Comparison of ENCODE assay signal across 22 mouse cellular contexts in the genomic region with DNA sequence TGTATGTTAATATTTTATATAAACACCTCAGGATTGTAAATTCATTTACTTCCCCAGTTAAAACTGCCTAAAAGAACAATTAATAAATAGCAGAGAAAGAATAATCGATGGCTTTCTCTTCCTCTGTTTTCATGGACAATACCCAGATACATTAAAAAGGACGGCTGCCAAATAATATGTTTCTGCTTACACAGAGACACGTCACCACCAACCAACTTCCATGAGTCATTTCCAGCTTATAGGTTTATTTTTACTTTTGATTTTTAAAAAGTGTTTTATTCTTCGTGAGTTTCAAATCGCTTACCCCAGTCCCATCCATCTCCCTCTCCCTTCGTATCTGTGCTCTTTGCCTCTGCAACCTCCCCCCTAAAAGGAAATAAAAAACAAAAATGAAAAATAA. TPM values are rescaled to one million over a fixed set of nuclear protein-coding genes. Genes with fewer than 3 reads are reported as not detected.
A peak's percentile ranks its signal among the peaks of the same experiment; 100 is the strongest.
DNase-seq lines count a peak whose midpoint lies in the region; ATAC-seq and TF ChIP-seq lines count a peak whose summit lies in the region.
"Had no signal": no experiment of that assay in that cellular context is flagged by ENCODE, and none has a peak within 500 bp of the region (broad histone marks: within the 10 kb centered on the region; RNA-seq: fewer than 3 reads in every experiment).

No protein-coding gene starts in this region.

- H3K9me3 ChIP-seq in hindbrain, embryonic 16.5 days (ENCODE audit: control insufficient read depth, low read length) = no peaks in the 10 kb centered on the region
- H3K9me3 ChIP-seq in embryonic facial prominence, embryonic 10.5 days = no peaks in the 10 kb centered on the region

- no peak overlapping the region for H3K9ac ChIP-seq in hindbrain, embryonic 16.5 days (ENCODE audit: low read depth, low read length)

- no peak overlapping the region for H3K4me2 ChIP-seq in hindbrain, embryonic 16.5 days (ENCODE audit: low read length)

- H3K4me1 ChIP-seq in hindbrain, embryonic 16.5 days (ENCODE audit: control insufficient read depth, insufficient read depth, low read depth, low read length) = no peaks in the 10 kb centered on the region
- H3K4me1 ChIP-seq in thymus, adult 2 months (replicated peaks; ENCODE audit: control insufficient read depth, insufficient read depth, low read length) = no peaks in the 10 kb centered on the region
- H3K4me1 ChIP-seq in embryonic facial prominence, embryonic 10.5 days = no peaks in the 10 kb centered on the region

- DNase-seq in heart, adult 11 months = peak; percentile 40
- no peak for DNase-seq in heart, adult 18-20 months
- DNase-seq in 3T3-L1 (ENCODE audit: low read depth, low spot score) (peak; percentile 48), 416B (ENCODE audit: low read depth) (peak; percentile 71), NIH3T3 (ENCODE audit: low read depth) (peak; percentile 57)
- no peak for DNase-seq in thymus, adult 2 months
- DNase-seq in embryonic facial prominence, embryonic 10.5 days (ENCODE audit: low spot score) = no peak
- DNase-seq: adrenal gland, adult 2 months; adrenal gland, adult 8-10 months; adrenal gland, postnatal 10 days; adrenal gland, postnatal 25 days; cerebellum, adult 11 months; cerebellum, adult 11-12 months; cerebellum, adult 18-20 months; cerebellum, adult 2 months; cerebellum, adult 8-10 months had no signal

- ATAC-seq in hindbrain, embryonic 16.5 days = no peak
- ATAC-seq: activated CD4-positive, CD25-positive, alpha-beta regulatory T cell, adult 4 months; CD4-positive, CD25-positive, alpha-beta regulatory T cell, adult 4 months; Patski had no signal

- no peak overlapping the region for H3K4me3 ChIP-seq in hindbrain, embryonic 16.5 days (ENCODE audit: low read length)
- no peak overlapping the region for H3K4me3 ChIP-seq in thymus, adult 2 months (ENCODE audit: control insufficient read depth, insufficient read depth, low read length)
- no peak overlapping the region for H3K4me3 ChIP-seq in embryonic facial prominence, embryonic 10.5 days

- no peaks in the 10 kb centered on the region for H3K36me3 ChIP-seq in hindbrain, embryonic 16.5 days (ENCODE audit: control insufficient read depth, insufficient read depth, low read length)
- H3K36me3 ChIP-seq in thymus, adult 2 months (ENCODE audit: control insufficient read depth, insufficient read depth, low read length) = no peaks in the 10 kb centered on the region
- H3K36me3 ChIP-seq in embryonic facial prominence, embryonic 10.5 days (replicated peaks) = no peaks in the 10 kb centered on the region
- H3K36me3 ChIP-seq: G1E had no signal

- TF ChIP-seq POLR2A in thymus, adult 2 months (IDR thresholded peaks at IDR 0.05; ENCODE audit: control insufficient read depth, extremely low read depth, insufficient read depth, low read length, poor library complexity) = no peak

- no peaks in the 10 kb centered on the region for H3K27me3 ChIP-seq in hindbrain, embryonic 16.5 days (replicated peaks; ENCODE audit: control insufficient read depth, insufficient read depth, low read length)
- no peaks in the 10 kb centered on the region for H3K27me3 ChIP-seq in thymus, adult 2 months (ENCODE audit: control insufficient read depth, insufficient read depth, low read length)
- no peaks in the 10 kb centered on the region for H3K27me3 ChIP-seq in embryonic facial prominence, embryonic 10.5 days (replicated peaks; ENCODE audit: low read depth, poor library complexity, severe bottlenecking)
- H3K27me3 ChIP-seq: CH12.LX, Patski had no signal

- no peak overlapping the region for H3K27ac ChIP-seq in hindbrain, embryonic 16.5 days (ENCODE audit: low read depth, low read length)
- H3K27ac ChIP-seq in thymus, adult 2 months (ENCODE audit: control insufficient read depth, insufficient read depth, low read length) = no peak overlapping the region
- H3K27ac ChIP-seq in embryonic facial prominence, embryonic 10.5 days (replicated peaks) = no peak overlapping the region

- TF ChIP-seq CTCF in thymus, adult 2 months (IDR thresholded peaks at IDR 0.05; ENCODE audit: borderline replicate concordance, control insufficient read depth, extremely low read depth, insufficient read depth, low read length, poor library complexity) = no peak

- WGBS in hindbrain, embryonic 16.5 days = 89% methylated on average over 6 of the region's 6 CpGs
- WGBS in thymus, adult 2 months = 94% methylated on average over 6 of the region's 6 CpGs
- 86% methylated on average over 6 of the region's 6 CpGs for WGBS in embryonic facial prominence, embryonic 10.5 days

RNA-seq across cellular contexts. Expression of gene Nfil3, which starts 38.1 kb away (rescaled TPM):
- total RNA-seq in heart, adult 18-20 months (2021) = 10 to 100 TPM; 33.9 to 36.7 TPM
- polyA plus RNA-seq in hindbrain, embryonic 16.5 days (2015; fragmentation: Nextera tagmentation; extraction: Ambion mirVana) = 44.8 and 46.0 TPM in 2 replicates
- 2.5 and 2.9 TPM in 2 replicates for polyA plus RNA-seq in thymus, adult 2 months (2012; rRNA removed)
- polyA plus RNA-seq in embryonic facial prominence, embryonic 10.5 days (2016; fragmentation: Nextera tagmentation; extraction: Ambion mirVana) = 22.8 and 24.5 TPM in 2 replicates

Comparison
In these comparisons a context has a peak if more than half of its experiments do, and no peak if none do; other contexts are left out.
1. DNase-seq: peak in heart, adult 11 months (single experiment), 3T3-L1 (single experiment), 416B (single experiment) and NIH3T3 (single experiment); none in heart, adult 18-20 months (0 of 2), thymus, adult 2 months (single experiment) and embryonic facial prominence, embryonic 10.5 days (single experiment).